Comparison of ENCODE assay signal across 8 mouse cellular contexts in the genomic region with DNA sequence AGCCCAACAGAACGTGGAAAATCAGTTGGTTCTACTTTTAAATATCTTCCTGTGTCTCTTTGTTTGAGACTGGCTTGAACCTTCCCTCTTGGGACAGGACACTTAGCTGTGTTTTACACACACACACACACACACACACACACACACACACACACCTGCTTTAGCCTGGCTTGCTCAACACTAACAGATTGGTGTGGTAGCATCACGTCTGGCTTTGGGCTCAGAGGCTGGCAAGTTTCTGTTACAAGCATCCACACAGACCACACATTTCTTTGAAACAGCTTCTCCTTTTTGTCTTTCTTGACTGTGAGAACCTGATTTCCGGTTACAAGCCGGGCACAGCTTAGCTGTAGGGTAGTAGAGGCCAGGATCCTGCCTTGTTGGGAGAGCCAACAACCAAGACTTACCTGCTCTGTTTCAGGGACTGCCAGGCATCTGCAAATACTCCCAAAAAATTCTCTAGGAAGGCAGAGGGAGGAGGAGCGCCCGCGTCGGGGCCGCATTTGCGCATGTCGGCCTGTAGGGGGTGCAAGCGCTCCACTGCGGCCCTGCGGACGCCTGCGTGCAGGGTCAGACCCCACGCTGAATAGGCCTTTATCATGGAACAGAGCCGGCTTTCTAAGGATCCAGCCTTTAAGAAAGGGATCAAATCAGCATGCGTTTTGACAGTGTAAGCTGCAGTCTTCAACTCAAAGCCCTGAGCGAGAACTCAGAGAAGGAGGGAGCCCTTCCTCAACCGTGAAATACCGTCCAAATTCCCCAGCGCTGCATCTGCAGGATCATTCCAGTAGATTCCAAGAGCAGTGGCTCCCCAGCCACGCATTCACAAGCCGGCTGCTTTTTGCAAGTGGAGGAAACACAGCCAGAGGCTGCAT.
DNase-seq lines count a peak whose midpoint lies in the region; ATAC-seq and TF ChIP-seq lines count a peak whose summit lies in the region.

No protein-coding gene starts in this region.

- 3% methylated on average over 25 of the region's 25 CpGs for WGBS in embryonic facial prominence, embryonic 13.5 days
- WGBS in limb, embryonic 12.5 days: 3% methylated on average over 25 of the region's 25 CpGs

- peak; percentile 8 for DNase-seq in thymus, postnatal 0 days (ENCODE audit: low spot score)
- DNase-seq in thymus, postnatal 25 days: no peak
- DNase-seq in heart, adult 9 months (ENCODE audit: low spot score in 2 of 2): peak; percentile 15 to 37
- peak; percentile 63 for DNase-seq in kidney, adult 9 months
- DNase-seq in urinary bladder, postnatal 14 days (ENCODE audit: low spot score): peak; percentile 66

- peak overlapping the region; percentile 44; the same call in 1 of the 2 replicates for H3K27ac ChIP-seq in embryonic facial prominence, embryonic 13.5 days
- peak overlapping the region; percentile 59; the same call in 1 of the 2 replicates for H3K27ac ChIP-seq in limb, embryonic 12.5 days

- H3K27me3 ChIP-seq in embryonic facial prominence, embryonic 13.5 days: peaks cover 68% of the 10 kb centered on the region
- peaks cover 68% of the 10 kb centered on the region for H3K27me3 ChIP-seq in limb, embryonic 12.5 days
- no peaks in the 10 kb centered on the region for H3K27me3 ChIP-seq in myocyte (ENCODE audit: control insufficient read depth, insufficient read depth, insufficient read length)

- H3K4me2 ChIP-seq in embryonic facial prominence, embryonic 13.5 days: peak overlapping the region; percentile 56
- peak overlapping the region; percentile 48 for H3K4me2 ChIP-seq in limb, embryonic 12.5 days
- H3K4me2 ChIP-seq in myocyte (ENCODE audit: low read depth): peak overlapping the region; percentile 30

- H3ac ChIP-seq in myocyte (ENCODE audit: control insufficient read depth, insufficient read length): no peak overlapping the region

- H3K4me1 ChIP-seq in embryonic facial prominence, embryonic 13.5 days: peaks cover 10% of the 10 kb centered on the region
- peaks cover 21% of the 10 kb centered on the region for H3K4me1 ChIP-seq in limb, embryonic 12.5 days (replicated peaks)

- no peak for TF ChIP-seq POLR2A in myocyte (IDR thresholded peaks at IDR 0.05; ENCODE audit: insufficient read length, low read depth)

- ATAC-seq in embryonic facial prominence, embryonic 13.5 days (ENCODE audit: insufficient number of reproducible peaks, insufficient read depth, low FRiP score, low TSS enrichment, low read depth): peak; percentile 69; the same call in 1 of the 2 replicates
- peak; percentile 73; the same call in 1 of the 2 replicates for ATAC-seq in limb, embryonic 12.5 days (ENCODE audit: insufficient number of reproducible peaks, insufficient read depth, low FRiP score, low TSS enrichment, low read depth)

- no peaks in the 10 kb centered on the region for H3K9me3 ChIP-seq in embryonic facial prominence, embryonic 13.5 days
- H3K9me3 ChIP-seq in limb, embryonic 12.5 days: no peaks in the 10 kb centered on the region

- no peaks in the 10 kb centered on the region for H3K79me2 ChIP-seq in myocyte (ENCODE audit: control insufficient read depth, insufficient read depth)

- H3K9ac ChIP-seq in embryonic facial prominence, embryonic 13.5 days: no peak overlapping the region; the same call in 1 of the 2 replicates
- no peak overlapping the region for H3K9ac ChIP-seq in limb, embryonic 12.5 days (replicated peaks)

- no peaks in the 10 kb centered on the region for H3K36me3 ChIP-seq in embryonic facial prominence, embryonic 13.5 days
- no peaks in the 10 kb centered on the region for H3K36me3 ChIP-seq in limb, embryonic 12.5 days
- H3K36me3 ChIP-seq in myocyte (ENCODE audit: control insufficient read depth, insufficient read depth): no peaks in the 10 kb centered on the region

- H3K4me3 ChIP-seq in embryonic facial prominence, embryonic 13.5 days: peak overlapping the region; percentile 27
- H3K4me3 ChIP-seq in limb, embryonic 12.5 days (replicated peaks): peak overlapping the region; percentile 14; the same call in 1 of the 2 replicates
- H3K4me3 ChIP-seq in myocyte: no peak overlapping the region

TF ChIP-seq in myocyte, 11 proteins besides CTCF, POLR2A, EP300 and RAD21:
- TF ChIP-seq CEBPB (IDR thresholded peaks at IDR 0.05; ENCODE audit: insufficient read depth, poor library complexity, severe bottlenecking): no peak
